Mouse (Mus musculus): ENCODE measurements around the gene Serinc5.

The Serinc5 gene

DNA sequence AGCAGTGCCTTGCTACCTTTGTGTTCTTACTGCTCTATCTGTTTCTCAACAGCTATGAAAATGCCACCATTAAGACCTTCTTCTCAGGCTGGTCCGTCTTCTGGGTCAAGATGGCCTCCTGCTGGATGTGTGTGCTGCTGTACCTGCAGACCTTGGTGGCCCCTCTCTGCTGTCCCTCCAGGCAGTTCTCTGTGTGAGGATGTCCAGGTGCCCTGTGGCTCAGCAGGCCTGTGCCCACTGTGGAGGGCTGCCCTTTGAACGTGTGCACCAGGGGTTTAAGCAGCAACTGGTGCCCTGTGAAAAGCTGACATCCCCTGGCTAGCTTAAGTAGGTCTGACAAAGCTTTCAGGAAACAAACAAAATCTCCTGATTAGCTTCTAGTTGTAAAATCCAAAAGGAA lies 97.0 kb downstream of the Serinc5 start:
- no peak for DNase-seq

DNA sequence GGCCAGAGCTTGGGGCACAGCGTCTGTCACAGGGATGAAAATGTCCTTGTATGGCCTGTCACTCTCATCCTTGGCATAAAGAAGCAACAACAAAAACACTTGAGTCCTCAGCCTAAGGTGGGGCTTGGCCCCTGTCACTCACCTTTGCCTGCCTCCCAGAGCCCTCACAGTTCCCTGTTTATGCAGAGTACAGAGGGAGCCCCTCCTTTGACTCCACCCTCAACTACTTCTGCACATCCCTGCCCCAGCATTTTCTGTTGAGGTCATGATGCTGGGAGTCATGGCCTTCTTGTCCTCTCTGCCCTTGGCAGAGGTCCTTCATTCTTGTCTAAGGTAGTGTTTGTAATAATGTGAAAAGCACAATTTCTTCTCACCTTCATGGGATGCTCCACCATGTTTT lies 97.6 kb downstream of the Serinc5 start:
- DNase-seq, result no peak

DNA sequence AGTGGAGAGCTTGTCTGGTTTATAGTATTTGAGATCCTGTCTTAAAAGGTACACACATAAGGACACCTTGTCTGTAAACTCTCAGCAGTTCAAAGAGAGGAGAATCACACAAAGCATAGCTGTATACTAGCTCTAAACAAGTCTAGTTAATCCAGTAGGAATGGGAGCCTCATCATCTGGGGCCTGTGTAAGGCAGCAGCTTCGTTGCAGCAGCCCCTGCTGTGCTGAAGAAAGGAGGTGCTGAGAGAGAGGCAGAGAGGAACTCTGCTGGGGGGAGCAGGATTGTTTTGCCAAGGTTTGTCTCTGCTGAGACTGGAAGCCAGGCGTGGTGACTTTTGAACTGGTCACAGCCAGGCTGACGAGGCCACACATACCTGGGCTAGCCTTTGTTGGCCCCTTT lies 98.6 kb downstream of the Serinc5 start:
- no peak for DNase-seq

DNA sequence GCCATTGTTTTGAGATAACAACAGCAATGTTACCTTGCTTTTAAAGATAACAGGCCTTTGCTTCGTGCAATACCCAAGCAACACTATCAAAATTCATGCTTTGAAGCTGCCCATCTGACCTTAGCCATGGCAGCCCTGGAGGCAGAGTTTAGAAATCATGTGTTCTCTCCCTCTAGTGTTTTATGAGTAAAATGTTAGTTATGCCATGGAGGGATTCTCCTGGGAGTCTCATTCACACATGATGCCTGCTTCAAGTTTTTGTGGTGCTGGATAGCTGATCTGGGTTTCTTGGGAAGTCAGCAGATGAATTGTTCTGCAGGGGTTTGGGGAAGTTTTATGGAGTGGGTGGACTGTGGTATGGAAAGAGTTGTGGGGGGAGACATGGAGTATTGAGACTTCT lies 99.5 kb downstream of the Serinc5 start:
- DNase-seq, result no peak

DNA sequence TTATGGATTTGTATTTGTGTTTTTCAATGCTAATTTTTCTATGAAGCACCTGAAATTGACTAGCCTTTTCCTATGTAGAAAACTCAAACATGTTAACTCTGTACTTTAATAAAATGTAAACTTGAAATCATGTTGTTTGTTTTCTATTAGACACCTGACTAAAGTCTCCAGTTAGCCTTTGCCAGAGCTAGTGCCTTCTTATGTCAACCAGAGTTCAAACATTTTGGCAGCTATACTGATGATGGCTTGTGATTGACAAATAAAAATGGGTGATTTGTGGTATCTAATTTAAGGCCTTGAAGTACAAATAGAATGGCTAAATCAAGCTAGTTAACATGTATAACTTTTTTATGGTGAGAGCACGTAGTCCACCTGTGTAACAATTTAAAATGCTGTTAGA lies 100.9 kb downstream of the Serinc5 start:
- DNase-seq, result no peak

DNA sequence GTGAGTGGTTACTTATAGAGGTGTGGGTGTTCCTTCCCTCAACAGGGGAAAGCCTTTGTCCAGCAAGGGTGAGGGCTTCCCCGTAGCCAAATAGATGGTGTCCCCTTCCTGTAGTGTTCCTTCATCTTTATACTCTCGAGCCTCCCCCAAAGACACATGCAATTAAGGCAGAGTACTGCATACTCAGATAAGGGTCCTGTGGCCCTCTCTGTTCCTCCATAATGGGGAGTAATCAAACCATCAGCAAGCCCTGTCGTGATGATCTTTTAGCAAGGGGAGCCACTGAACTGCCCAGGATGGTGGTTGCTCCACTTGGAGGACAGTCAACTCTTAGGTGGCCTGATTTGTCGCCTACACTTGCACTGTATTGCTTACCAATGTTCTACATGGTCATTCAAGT lies 101.7 kb downstream of the Serinc5 start:
- no peak for DNase-seq

DNA sequence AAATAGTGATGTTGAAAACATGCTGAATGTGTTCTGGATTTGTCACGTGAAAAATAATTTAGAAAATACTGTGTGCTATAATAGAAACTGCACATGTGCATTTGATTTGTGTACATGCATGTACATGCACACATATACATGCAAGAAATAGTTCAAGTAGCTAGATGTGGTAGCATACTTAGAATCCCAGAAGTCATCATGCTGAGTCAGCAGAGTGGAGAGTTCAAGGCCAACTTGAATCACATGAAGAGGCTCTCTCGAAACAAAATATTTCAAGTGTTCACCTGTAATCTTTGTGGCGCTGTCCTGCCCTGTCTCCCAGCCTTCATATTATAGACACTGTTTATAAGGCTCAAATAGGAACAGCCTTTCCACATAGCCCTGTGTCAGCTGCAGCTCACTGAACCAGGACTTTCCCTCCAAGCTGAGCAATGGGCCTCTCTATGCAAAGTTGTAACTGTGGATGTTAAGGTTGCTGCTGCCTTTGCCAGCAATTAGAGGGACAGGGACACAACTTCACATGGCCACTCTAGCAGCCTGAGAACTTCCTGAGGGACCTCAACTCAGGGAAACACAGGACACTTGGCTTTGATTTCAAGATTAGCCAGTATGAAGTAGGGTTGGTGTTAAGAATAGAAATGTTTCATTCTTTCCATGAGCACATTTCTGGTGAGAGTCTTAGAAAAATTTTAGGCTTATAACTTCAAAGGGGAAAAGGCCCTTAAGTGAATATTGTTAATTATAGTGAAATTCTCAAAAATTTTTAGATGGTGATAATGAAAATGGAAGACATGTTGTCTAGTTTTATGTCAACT lies 107.2 kb downstream of the Serinc5 start:
- no peak for DNase-seq

DNA sequence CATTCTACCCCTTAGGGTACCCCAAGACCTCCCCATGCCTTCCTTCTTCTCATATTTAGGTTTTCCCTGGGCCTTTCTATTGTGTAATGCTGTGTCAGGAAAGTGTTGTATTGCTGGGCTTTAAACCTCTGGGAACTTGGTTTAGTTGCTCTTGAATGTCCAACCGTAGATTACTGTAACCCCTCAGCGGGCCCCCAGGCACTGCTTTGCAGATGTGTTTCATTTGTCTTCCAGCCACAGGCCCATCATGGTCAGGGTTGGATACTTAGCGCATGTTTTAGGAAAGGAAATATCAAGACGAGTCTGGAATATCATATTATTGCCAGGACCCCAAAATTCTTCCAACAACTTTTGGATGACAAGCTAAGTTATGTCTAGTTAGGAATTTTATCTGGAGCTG lies 110.1 kb downstream of the Serinc5 start:
- no peak for DNase-seq

DNA sequence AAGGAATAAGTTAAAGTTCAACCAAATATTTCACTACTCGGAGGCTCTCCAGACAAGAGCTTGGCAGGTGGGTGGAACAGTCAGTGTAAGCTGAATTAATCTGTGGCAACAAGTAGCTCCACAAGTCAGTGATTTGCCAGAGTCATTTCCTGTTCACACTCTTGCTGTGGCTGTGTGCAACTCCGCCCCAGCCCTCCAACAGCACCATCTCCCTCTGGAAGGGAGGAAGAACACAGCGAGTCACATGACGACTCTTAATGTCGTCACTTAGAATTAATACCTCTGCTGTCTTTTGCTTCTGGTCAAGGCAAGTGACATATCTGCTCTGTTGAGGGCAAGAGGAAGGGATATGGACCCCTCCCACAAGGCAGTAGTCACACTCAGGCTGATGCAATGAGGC lies 111.5 kb downstream of the Serinc5 start:
- DNase-seq, result no peak

DNA sequence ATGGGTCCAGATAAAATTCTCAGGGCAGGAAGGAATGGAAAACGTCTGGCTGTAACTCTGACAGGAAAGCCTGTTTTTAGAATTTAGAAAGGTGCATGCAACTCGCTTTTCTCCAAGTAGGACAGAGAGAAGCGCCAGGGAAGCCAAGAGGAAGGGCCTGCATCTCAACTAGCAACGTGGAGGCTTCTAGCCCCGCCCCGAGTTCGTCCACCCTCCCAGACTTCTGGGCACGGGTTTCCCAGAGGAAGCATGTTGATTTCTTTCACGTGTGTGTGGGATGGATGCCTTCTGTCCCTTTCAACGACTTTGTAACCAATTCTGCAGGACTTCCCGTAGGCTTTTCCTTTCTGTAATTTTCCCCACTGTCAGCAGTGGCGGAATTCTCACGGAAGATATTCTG lies 118.9 kb downstream of the Serinc5 start:
- peak; percentile 34 for DNase-seq

DNA sequence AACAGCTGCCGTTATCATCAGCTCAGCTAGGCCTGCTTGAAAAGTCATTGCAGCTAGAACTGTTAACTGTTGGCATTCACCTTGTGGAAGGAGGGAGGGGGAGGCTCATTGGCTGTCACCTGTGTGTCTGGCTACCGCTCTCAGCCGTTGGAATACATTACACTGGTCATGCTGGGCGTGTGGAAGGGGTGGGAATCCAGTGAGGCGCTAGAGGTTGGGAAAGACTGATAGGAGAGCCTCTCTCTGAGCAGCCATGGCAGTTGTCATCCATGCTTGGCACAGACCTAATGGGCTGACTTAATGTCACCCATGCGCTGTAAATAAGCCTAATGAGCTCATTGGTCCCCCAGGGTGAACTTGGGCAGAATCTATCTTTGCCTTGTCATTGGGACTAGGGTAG lies 120.9 kb downstream of the Serinc5 start:
- DNase-seq, result no peak

DNA sequence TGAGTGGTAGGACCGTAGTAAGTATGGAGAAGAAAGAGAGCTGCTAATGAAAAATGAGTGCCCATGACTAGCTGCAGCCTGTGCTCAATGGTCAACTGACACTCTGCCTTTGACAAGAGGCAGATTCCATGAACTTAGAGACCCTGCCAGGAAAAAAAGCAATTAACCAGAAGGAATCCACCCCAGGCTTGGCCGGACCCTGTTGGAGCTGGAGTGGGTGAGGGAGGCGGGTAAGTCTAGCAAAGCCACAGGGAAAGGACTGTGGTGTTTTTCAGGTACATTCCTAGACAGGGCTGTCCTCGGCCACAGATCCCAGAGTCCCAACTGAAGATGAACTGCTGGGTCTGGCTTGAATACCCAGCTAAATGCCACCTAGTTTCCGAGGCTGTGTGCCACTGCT lies 121.9 kb downstream of the Serinc5 start:
- DNase-seq, result no peak

DNA sequence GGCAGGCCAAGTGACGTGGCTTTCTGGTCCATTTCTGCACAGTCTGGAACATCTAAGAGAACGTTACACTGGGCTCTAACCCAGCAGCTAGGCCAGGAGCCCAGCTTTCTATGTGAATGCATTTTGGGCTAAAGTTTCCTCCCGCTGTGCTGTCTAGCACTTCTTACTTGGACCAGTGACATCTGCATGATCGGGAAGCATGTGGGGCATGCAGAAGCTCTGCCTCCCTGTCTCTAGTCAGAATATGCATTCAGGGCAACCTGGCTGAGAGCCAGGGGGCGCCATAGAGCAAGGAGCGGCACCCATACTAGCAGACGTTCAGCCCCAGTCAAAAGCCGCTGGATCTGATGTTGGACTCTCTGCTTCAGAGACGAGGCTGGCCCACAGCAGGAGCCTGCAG lies 122.4 kb downstream of the Serinc5 start:
- no peak for DNase-seq

DNA sequence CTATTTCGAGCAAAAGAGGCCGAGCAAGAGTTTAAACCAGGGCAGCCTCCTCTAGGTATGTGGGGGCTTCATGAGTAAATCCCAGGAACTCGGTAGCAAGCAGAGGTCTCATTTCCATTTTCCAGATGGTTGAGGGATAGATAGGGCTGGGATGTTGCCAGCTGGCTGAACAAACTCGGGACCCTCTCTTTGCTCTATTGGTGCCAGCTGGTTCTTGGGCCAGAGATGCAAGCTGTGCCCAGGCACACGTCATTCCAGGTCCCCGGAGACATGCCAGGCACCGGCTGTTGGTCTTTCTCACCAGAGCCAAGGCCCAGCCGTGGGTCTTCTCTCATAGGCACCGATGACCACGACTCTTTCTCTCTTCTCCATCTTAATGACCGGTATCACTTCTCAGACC lies 122.8 kb downstream of the Serinc5 start:
- no peak for DNase-seq

DNA sequence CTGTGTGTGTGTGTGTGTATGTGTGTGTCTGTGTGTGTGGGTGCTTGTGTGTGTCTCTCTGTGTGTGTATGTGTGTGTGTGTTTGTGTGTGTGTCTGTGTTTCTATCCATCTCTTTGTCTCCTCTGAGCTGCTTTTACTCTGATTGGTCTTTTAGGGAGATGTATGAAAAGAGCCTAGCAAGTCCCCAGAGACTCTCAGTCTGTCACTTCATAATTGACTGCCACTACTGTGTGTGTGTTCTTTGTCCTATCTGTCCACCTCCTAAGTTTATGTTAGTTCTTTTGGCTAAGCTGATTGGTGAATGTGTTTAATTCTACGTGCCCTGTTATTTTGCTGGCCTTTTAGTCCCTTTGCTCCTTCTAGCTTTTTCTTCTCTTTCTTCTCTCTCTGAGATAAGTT lies 124.8 kb downstream of the Serinc5 start:
- DNase-seq, result no peak

DNA sequence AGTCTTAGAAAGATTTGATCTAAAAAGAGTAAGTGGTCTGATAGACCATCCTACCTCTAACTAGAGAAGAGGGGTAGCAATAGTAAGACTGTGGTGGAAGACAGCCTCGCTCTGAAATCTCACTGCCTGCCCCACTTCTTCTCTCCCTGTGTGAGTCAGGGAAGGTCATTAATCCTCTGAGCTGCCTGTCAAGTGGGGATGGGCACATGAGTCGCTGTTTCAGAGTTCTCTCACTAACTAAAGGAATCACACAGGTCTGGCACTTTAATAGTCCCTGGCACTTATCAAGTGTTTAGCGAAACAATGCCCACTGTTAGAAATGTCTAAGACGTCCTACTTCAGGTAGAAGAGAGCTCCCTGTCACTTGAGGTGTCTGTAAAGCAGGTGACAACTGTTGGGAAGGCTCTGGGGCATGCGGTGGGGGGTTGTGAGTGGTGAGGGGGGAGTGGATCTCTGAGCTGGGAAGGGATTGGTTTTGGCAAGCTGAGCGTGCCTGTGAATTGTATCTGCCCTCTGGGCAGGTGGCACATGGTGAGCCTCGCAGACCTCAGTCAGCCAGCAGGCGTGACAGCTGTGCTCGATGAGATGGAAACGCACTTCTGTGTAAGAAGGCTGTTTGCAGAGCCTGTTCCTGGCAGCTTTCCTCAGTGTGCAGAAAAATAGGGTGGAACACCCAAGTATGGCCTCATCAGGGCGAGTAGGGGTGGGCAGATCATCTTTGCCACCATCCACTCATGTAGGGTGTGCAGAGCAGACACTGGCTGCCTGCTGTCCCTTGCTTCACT lies 125.8 kb downstream of the Serinc5 start:
- no peak for DNase-seq

DNA sequence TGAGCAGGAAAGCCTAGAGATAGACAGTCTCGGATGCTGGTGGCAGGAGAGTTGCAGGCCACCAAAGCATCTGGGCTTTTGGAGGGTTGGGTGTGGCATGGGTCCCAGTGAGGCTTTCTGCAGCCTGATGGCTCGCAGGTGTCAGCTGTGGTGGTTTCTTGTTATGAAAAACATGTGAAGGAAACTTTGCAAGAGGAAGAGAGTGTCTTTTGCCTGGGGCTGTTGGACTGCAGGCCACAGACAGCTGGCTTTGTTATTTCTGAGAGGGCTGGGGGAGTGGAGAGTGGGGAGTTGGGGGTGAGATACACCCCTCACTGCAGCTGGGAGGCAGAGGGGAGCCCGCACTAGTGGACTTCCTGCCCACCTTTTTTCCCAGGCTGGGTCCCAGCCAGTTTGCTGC lies 127.9 kb downstream of the Serinc5 start:
- no peak for DNase-seq

DNA sequence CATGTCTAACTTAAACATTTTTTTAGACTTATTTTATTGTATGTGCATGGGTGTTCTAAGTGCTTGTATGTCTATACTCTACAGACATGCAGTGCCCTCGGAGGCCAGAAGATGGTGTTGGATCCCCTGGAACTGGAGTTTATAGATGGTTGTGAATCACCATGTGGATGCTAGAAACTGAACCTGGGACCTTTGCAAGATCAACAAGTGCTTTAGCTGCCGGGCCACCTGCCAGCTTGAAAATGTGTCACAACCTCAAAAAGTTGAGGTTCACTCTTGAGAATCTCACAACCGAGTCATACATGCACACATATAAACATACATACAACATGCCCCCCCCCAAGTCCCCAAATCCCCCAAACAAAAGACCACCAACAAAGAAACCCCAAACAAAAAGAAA lies 129.0 kb downstream of the Serinc5 start:
- no peak for DNase-seq

DNA sequence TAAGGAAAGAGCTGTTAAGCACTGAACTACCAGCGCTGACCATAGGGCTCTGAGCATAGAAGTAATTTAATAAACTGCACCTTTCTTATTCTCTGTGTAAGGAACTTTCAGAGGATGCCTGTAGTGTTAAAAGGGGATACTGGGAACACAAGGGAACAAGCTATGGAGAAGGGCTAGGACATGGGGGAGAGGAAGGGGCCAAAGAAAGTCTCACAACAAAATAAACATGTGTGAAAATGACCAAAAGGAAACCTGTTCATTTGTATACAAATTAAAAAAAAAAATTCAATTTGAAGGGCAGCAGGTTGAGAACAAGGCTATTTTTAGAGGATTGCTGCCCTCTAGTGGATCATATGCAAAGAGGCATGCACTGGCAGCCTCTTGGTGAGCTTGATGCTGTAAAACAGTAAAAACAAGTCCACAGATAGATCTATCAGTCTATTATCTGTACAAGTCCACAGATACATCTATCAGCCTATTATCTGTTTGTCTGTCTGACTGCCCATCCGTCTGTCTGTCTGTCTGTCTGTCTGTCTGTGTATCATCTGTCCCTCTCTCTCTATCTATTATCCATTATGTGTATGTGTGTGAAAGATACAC lies 129.9 kb downstream of the Serinc5 start:
- DNase-seq, result no peak

DNA sequence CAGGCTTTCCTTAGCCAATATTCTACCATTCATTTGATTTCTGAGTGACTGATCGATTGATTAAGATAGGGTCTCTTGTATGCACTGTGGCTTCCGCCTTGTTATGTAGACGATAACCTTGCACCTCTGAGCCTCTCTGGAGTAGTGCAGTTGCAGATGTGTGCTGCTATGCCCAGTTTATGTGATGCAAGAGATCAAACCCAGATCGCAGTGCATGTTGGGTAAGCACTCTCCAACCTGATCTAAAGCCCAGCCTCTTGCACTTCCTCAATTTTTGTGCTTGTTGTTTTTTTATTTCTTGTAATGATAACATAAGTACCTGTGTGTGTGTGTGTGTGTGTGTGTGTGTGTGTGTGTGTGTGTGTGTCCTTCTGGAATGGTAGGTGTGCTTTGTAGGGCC lies 132.0 kb downstream of the Serinc5 start:
- no peak for DNase-seq

DNA sequence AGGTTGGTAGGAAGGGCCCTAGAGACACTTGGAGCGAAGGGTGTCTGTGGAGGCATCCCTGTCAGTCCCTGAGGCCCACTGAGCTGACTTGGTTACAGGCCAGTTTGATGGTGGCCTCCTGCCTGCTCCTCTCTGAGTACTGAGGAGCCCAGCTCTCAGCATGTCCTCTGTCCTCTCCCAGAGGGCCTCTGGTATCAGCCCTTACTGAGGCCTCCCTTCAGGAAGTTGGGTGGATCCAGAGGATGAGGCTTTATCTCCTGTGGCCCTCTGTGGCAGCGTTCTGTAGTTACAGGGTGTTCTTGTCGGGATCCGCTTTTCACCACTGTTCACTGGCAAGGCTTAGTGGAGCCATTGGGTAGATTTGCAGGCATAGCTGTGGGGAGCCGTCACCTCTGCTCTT lies 132.4 kb downstream of the Serinc5 start:
- DNase-seq, result no peak

DNA sequence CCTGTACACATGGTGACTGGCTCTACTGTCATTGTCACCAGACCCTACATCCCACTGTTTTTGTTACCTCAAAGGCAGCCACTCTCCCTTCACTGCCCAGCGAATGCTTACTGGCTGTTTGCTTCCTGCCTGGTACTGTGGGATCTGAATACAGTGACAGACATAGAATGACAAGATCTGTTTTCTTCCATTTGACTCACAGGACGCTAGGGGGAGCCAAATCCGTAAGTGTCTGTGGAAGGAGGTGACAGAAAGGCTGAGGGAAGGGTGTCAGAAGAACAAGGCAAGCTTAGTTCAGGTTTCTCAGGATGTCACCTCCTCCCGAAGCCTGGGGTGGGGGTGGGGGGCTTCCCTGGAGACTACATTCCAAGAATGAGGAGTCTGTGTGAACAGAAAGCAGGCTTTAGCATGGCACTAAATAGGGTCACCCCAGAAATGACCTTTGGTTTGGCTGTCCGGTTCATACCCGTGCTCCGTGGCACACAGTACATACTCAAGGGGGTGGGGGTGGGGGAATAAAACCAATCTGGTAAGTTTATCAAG lies 140.2 kb downstream of the Serinc5 start:
- peak; percentile 70 for DNase-seq

DNA sequence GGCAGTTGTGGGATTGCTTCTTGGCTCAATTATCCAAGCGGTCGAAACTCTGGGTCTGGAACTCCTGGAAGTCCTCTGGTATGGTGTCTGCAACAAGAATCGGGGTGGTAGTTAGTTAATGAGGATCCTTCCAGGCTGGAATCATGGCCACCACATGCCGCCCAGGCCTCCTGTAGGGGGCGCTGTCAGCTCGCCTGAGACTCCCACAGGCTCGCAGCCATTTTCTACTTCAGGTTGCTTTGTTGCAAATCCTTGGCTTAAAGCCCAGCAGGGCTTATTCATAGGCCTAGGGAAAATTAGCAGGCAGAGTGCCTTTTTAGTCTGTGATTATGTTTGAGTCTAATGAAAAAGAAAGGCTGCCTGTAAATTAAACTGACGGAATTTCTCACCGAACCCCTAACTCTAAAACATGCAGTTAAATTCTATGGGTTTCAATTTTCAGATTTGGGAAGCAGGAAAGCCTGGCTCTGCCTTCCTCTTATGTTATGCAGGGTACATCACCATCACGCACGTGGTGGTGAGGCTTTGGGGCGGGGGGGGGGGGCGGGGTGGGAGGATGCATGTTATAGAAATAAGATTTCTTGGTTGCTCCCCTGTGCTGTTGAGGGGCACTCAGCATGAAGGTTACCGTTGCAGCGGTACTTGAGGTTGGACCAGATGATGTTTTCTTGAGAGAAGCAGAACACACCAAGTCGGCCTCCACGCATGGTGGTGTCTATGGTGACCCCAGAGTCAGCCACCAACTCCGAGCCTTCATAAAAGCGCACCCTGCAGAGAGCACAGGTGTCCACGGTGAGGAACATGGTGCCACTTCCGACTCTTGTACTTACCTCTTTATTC lies 141.1 kb downstream of the Serinc5 start:
- DNase-seq, result peak; percentile 90

Data from right cerebral cortex, postnatal 25 days (tissue).